Mouse (Mus musculus): ENCODE measurements around the gene Gm9918. TPM values are rescaled to one million over a fixed set of nuclear protein-coding genes. Genes with fewer than 3 reads are reported as not detected.

The Gm9918 gene
- total and polyA plus RNA-seq, 3 experiments, result 0.44 TPM; not detected in 2

DNA sequence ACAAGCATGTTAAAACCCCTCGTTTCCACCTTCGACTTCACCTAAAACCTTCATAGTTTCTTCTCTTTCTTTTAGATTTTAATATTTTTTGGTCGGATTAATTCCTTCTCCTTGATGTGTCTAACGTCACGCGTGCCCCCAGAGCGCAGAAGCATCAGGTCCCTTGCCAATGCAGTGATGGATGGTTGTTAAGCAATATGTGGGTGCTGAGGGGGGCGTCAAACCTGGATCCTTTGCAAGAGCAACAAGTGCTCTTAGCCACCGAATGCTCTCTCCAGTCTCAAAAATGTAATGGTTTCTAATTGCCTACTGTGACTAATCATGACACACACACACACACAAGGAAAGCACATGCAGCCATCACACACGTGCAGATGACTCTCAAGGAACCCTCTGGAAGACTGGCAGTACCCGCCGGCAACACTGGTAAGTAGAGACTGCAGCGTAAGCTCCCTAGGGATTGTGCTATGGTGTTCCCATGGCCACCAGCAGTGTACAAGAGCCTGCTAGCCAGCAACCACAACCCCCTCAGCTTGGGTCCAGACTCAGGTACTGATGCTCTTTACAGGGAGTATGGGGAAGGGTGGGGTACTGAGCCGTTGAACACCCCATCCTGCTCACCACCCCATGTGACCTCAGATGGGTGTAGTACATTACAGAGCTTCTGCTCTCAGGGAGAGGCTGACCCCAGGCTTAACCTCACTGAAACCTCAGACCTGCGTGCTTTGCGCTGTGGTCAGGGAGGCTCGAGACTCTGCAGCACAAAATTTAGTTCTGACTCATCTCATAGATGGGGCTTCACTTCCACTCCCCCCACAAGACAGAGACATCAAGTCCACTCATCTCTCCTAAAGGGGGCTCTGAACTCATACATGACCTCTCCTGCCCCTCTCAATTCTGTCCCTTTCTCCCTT, 39.7 kb upstream of the Gm9918 start:
- Histone ChIP-seq H3K9me3 (replicated peaks) (0 out of 2 replicates have a peak, but pooled peaks cover 3% of the 10 kb centered on the region), H3K36me3 (replicated peaks) (peaks cover 13% of the 10 kb centered on the region), H3K4me3 (ENCODE audit: low read depth, low read length) (peak overlapping the region; percentile 69), H3K27me3 (ENCODE audit: insufficient read depth, low read length) (no peaks in the 10 kb centered on the region; the same call in 1 of the 2 replicates), H3K4me1 (ENCODE audit: insufficient read depth, low read depth, low read length) (peaks cover 92% of the 10 kb centered on the region)
- no peak for DNase-seq (ENCODE audit: low spot score)
- TF ChIP-seq TAL1 (conservative IDR thresholded peaks at IDR 0.05; ENCODE audit: low read depth, low read length) (no peak), CTCF (IDR thresholded peaks at IDR 0.05; ENCODE audit: low read depth, low read length) (no peak), GATA2 (IDR thresholded peaks at IDR 0.05; ENCODE audit: borderline replicate concordance, low read depth, low read length) (no peak), GATA1 (IDR thresholded peaks at IDR 0.05; ENCODE audit: borderline replicate concordance, low read length) (no peak), POLR2AphosphoS5 (IDR thresholded peaks at IDR 0.05; ENCODE audit: insufficient replicate concordance, low read depth, low read length) (no peak)
- ATAC-seq (ENCODE audit: extremely low read depth, insufficient number of reproducible peaks, low FRiP score, poor library complexity, severe bottlenecking), result peak; percentile 45

DNA sequence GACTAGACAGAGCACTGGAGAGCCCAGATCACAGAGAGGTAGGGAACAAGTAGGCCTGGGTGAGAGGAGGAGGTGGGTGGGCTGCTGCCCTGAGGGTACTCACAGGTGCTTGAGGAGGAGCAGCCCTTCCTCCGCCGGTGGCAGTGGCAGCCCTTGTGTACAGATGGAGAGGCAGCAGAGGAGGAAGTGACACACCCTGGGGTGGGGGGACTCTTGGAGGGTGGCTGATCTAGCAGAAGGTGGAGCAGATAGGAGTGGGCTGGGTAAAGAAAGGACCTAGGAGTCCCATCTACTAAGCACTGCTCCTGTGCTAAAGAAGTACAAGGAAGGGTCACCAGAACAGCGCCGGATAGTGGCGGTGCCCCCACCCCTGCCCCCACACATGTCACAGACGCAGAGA, 38.6 kb upstream of the Gm9918 start, which contains the start of gene Itgb7:
Itgb7 (minus strand) TSS at position 197 of the 400 bp plus-strand sequence.
- TF ChIP-seq TAL1 (conservative IDR thresholded peaks at IDR 0.05; ENCODE audit: low read depth, low read length) (no peak; the same call in 1 of the 2 replicates), POLR2AphosphoS5 (IDR thresholded peaks at IDR 0.05; ENCODE audit: insufficient replicate concordance, low read depth, low read length) (no peak), GATA2 (IDR thresholded peaks at IDR 0.05; ENCODE audit: borderline replicate concordance, low read depth, low read length) (no peak), GATA1 (IDR thresholded peaks at IDR 0.05; ENCODE audit: borderline replicate concordance, low read length) (no peak), CTCF (IDR thresholded peaks at IDR 0.05; ENCODE audit: low read depth, low read length) (no peak)
- Histone ChIP-seq H3K9me3 (replicated peaks) (no peaks in the 10 kb centered on the region), H3K4me1 (ENCODE audit: insufficient read depth, low read depth, low read length) (peaks cover 90% of the 10 kb centered on the region), H3K36me3 (replicated peaks) (peaks cover 6% of the 10 kb centered on the region), H3K27me3 (ENCODE audit: insufficient read depth, low read length) (peaks cover 6% of the 10 kb centered on the region; the same call in 1 of the 2 replicates), H3K4me3 (ENCODE audit: low read depth, low read length) (peak within 1 kb of the TSS; percentile 69)
- peak; percentile 91 for ATAC-seq (ENCODE audit: extremely low read depth, insufficient number of reproducible peaks, low FRiP score, poor library complexity, severe bottlenecking)
- DNase-seq (ENCODE audit: low spot score), result peak; percentile 84

DNA sequence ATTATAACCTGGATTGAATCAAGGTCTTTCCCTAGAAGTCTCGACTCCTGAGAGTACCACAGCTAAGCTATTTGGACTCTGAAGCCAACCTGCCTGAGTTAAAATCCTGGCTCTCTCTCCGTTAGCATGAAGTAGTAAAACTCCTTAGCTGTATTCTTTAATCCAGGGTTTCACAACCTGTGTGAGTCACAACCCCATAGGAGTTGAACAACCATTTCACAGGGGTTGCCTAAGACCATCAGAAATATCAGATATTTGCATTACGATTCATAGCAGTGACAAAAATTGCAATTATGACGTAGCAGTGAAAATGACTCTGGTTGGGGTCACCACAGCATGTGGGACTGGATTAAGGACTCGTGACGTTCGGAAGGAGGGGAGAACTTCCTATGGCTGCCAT, 37.6 kb upstream of the Gm9918 start:
- TF ChIP-seq TAL1 (conservative IDR thresholded peaks at IDR 0.05; ENCODE audit: low read depth, low read length) (no peak), GATA1 (IDR thresholded peaks at IDR 0.05; ENCODE audit: borderline replicate concordance, low read length) (no peak), POLR2AphosphoS5 (IDR thresholded peaks at IDR 0.05; ENCODE audit: insufficient replicate concordance, low read depth, low read length) (no peak), CTCF (IDR thresholded peaks at IDR 0.05; ENCODE audit: low read depth, low read length) (no peak), GATA2 (IDR thresholded peaks at IDR 0.05; ENCODE audit: borderline replicate concordance, low read depth, low read length) (no peak)
- no peak for ATAC-seq (ENCODE audit: extremely low read depth, insufficient number of reproducible peaks, low FRiP score, poor library complexity, severe bottlenecking)
- H3K36me3 ChIP-seq (replicated peaks), result peaks cover 3% of the 10 kb centered on the region
- no peak for DNase-seq (ENCODE audit: low spot score)
- peaks cover 6% of the 10 kb centered on the region; the same call in 1 of the 2 replicates for H3K27me3 ChIP-seq (ENCODE audit: insufficient read depth, low read length)
- H3K4me1 ChIP-seq (ENCODE audit: insufficient read depth, low read depth, low read length), result peaks cover 80% of the 10 kb centered on the region
- H3K9me3 ChIP-seq (replicated peaks), result no peaks in the 10 kb centered on the region
- H3K4me3 ChIP-seq (ENCODE audit: low read depth, low read length), result no peak overlapping the region

DNA sequence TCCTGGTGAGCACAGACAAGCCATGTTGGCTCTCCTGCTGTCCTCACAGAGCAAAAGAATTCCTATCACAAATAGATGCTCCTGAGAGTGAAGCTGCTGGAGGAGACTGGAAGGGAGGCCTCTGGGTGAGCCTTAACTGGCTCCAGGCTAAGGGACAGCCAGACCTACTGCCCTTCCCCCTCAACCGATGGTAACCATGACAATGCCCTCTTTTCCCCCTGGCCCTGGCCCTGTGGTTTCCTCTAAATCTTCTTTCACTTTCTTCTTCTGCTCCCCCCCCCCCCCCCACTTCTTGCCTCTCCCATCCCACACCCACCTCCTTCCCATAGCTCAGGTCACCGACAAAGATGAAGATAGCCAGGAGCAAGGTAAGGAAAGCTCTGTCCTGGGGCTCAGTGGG, 36.5 kb upstream of the Gm9918 start:
- ATAC-seq (ENCODE audit: extremely low read depth, insufficient number of reproducible peaks, low FRiP score, poor library complexity, severe bottlenecking) (no peak), DNase-seq (ENCODE audit: low spot score) (no peak)
- Histone ChIP-seq H3K27me3 (ENCODE audit: insufficient read depth, low read length) (peaks cover 11% of the 10 kb centered on the region), H3K36me3 (replicated peaks) (peaks cover 1% of the 10 kb centered on the region), H3K4me1 (ENCODE audit: insufficient read depth, low read depth, low read length) (peaks cover 70% of the 10 kb centered on the region), H3K9me3 (replicated peaks) (no peaks in the 10 kb centered on the region), H3K4me3 (ENCODE audit: low read depth, low read length) (no peak overlapping the region; the same call in 1 of the 2 replicates)
- no peak for TF ChIP-seq POLR2AphosphoS5 (IDR thresholded peaks at IDR 0.05; ENCODE audit: insufficient replicate concordance, low read depth, low read length)
- TF ChIP-seq GATA1 (IDR thresholded peaks at IDR 0.05; ENCODE audit: borderline replicate concordance, low read length), result no peak
- TF ChIP-seq GATA2 (IDR thresholded peaks at IDR 0.05; ENCODE audit: borderline replicate concordance, low read depth, low read length), result no peak
- TF ChIP-seq TAL1 (conservative IDR thresholded peaks at IDR 0.05; ENCODE audit: low read depth, low read length), result no peak
- TF ChIP-seq CTCF (IDR thresholded peaks at IDR 0.05; ENCODE audit: low read depth, low read length), result no peak

DNA sequence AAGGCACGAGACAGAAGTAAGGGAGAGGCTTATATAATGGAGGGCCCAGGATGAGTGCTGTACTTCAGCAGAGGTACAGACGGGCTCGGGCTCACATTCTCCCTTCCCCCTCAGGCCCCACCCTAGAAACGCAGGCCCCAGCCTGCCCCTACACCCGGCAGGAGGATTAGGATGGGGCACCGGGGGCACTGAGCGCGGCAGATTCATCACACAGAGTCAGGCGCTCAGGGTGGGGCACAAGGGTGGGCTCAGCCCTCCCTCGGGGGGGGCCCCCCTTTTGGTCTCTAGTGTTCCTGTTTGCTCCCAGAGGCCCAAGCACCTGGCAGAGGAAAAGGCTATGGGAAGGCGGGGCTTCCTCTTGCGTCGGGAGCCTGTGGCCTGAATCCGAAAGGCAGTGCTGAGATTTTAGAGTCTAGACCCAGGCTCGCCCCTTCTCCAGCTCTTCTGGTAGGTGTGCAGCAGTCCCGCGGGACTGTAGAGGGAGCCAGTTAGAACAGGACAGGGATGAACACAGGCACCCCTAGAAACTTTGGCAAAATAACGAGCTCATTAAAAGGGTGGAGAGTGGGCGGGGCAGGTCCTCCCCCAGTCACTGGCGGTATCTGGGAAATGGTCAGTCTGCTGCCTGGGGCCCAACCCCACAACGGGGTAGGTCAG, 34.9 kb upstream of the Gm9918 start:
- H3K4me3 ChIP-seq (ENCODE audit: low read depth, low read length), result peak overlapping the region; percentile 60; the same call in 1 of the 2 replicates
- no peak for ATAC-seq (ENCODE audit: extremely low read depth, insufficient number of reproducible peaks, low FRiP score, poor library complexity, severe bottlenecking)
- H3K4me1 ChIP-seq (ENCODE audit: insufficient read depth, low read depth, low read length), result peaks cover 69% of the 10 kb centered on the region
- TF ChIP-seq CTCF (IDR thresholded peaks at IDR 0.05; ENCODE audit: low read depth, low read length), result no peak
- TF ChIP-seq TAL1 (conservative IDR thresholded peaks at IDR 0.05; ENCODE audit: low read depth, low read length), result no peak
- no peak for TF ChIP-seq GATA1 (IDR thresholded peaks at IDR 0.05; ENCODE audit: borderline replicate concordance, low read length)
- no peak for TF ChIP-seq GATA2 (IDR thresholded peaks at IDR 0.05; ENCODE audit: borderline replicate concordance, low read depth, low read length)
- DNase-seq (ENCODE audit: low spot score), result no peak
- H3K27me3 ChIP-seq (ENCODE audit: insufficient read depth, low read length), result peaks cover 25% of the 10 kb centered on the region
- H3K36me3 ChIP-seq (replicated peaks), result no peaks in the 10 kb centered on the region
- no peaks in the 10 kb centered on the region for H3K9me3 ChIP-seq (replicated peaks)
